Mouse (Mus musculus): ENCODE measurements around the gene Arl1.
"Not testable (repeated sequence)": the region's sequence is repeated elsewhere in the genome, so short reads cannot be mapped to it uniquely, and the experiment has no call there.

Gene Arl1

GRCm38 (mm10) chr10:88730571-88731495, at the start of gene Arl1:
Gene Arl1 (plus strand): TSS chr10:88730858.
- in situ Hi-C loops (cut with MboI, MseI) = loop anchor here (5.0 kb wide), 2 partner anchors 309 to 354 kb away; partner anchors contain the start of genes Dram1 (in 1 of the 2) and Gnptab (in 1 of the 2)

GRCm38 (mm10) chr10:88682904-88683563, 47.6 kb upstream of the Arl1 start:
- in situ Hi-C loops (cut with MboI, MseI) = no loop called here

GRCm38 (mm10) chr10:88684925-88685324, 45.7 kb upstream of the Arl1 start, which contains the start of gene Spic:
Gene Spic (minus strand): TSS chr10:88685015.
- in situ Hi-C loops (cut with MboI, MseI) = no loop called here

GRCm38 (mm10) chr10:88700938-88701337, 29.7 kb upstream of the Arl1 start:
- in situ Hi-C loops (cut with MboI, MseI) = loop anchor here in 1 of 2 experiments (25.0 kb wide), 1 partner anchor 164 kb away; no protein-coding TSS in a partner anchor

GRCm38 (mm10) chr10:88708671-88709523, 21.8 kb upstream of the Arl1 start:
- in situ Hi-C loops (cut with MboI, MseI) = loop anchor here (5.0 to 25.0 kb wide), 2 partner anchors 172 to 453 kb away; no protein-coding TSS in a partner anchor

- in situ Hi-C loops (cut with MboI, MseI) = loop anchor here in 1 of 2 experiments (5.0 to 25.0 kb wide), 3 partner anchors 100 to 325 kb away; no protein-coding TSS in a partner anchor
These were observed 18.3 kb upstream of the Arl1 start for GRCm38 (mm10) chr10:88712359-88712758.

- in situ Hi-C loops (cut with MboI, MseI) = loop anchor here in 1 of 2 experiments (5.0 to 25.0 kb wide), 3 partner anchors 102 to 327 kb away; no protein-coding TSS in a partner anchor
These were observed 15.9 kb upstream of the Arl1 start for GRCm38 (mm10) chr10:88714744-88715143.

- in situ Hi-C loops (cut with MboI, MseI) = loop anchor here in 1 of 2 experiments (25.0 kb wide), 1 partner anchor 178 kb away; no protein-coding TSS in a partner anchor
These were observed 15.0 kb upstream of the Arl1 start for GRCm38 (mm10) chr10:88715621-88716020.

GRCm38 (mm10) chr10:88716986-88717755, 13.5 kb upstream of the Arl1 start:
- in situ Hi-C loops (cut with MboI, MseI) = loop anchor here in 1 of 2 experiments (25.0 kb wide), 1 partner anchor 180 kb away; no protein-coding TSS in a partner anchor

GRCm38 (mm10) chr10:88717756-88718025, 13.0 kb upstream of the Arl1 start:
- in situ Hi-C loops (cut with MboI, MseI) = loop anchor here in 1 of 2 experiments (25.0 kb wide), 1 partner anchor 180 kb away; no protein-coding TSS in a partner anchor

- in situ Hi-C loops (cut with MboI, MseI) = loop anchor here (10.0 to 25.0 kb wide), 2 partner anchors 165 to 182 kb away; no protein-coding TSS in a partner anchor
These were observed 11.0 kb upstream of the Arl1 start for GRCm38 (mm10) chr10:88719618-88720017.

- in situ Hi-C loops (cut with MboI, MseI) = loop anchor here in 1 of 2 experiments (10.0 kb wide), 1 partner anchor 171 kb away; no protein-coding TSS in a partner anchor
These were observed 5.3 kb upstream of the Arl1 start for GRCm38 (mm10) chr10:88725343-88725742.

- in situ Hi-C loops (cut with MboI, MseI) = loop anchor here in 1 of 2 experiments (10.0 kb wide), 1 partner anchor 172 kb away; no protein-coding TSS in a partner anchor
These were observed 3.5 kb upstream of the Arl1 start for GRCm38 (mm10) chr10:88727128-88727527.

- in situ Hi-C loops (cut with MboI, MseI) = loop anchor here in 1 of 2 experiments (10.0 kb wide), 1 partner anchor 173 kb away; no protein-coding TSS in a partner anchor
These were observed 2.5 kb upstream of the Arl1 start for GRCm38 (mm10) chr10:88728166-88728565.

- in situ Hi-C loops (cut with MboI, MseI) = loop anchor here (5.0 kb wide), 2 partner anchors 309 to 354 kb away; partner anchors contain the start of genes Dram1 (in 1 of the 2) and Gnptab (in 1 of the 2)
These were observed 1.0 kb downstream of the Arl1 start for GRCm38 (mm10) chr10:88731496-88732308.

GRCm38 (mm10) chr10:88732309-88732622, 1.6 kb downstream of the Arl1 start:
- in situ Hi-C loops (cut with MboI, MseI) = loop anchor here (5.0 kb wide), 2 partner anchors 310 to 355 kb away; partner anchors contain the start of genes Dram1 (in 1 of the 2) and Gnptab (in 1 of the 2)

- in situ Hi-C loops (cut with MboI, MseI) = not testable (repeated sequence)
These were observed 8.4 kb downstream of the Arl1 start for GRCm38 (mm10) chr10:88739074-88739473.

- in situ Hi-C loops (cut with MboI, MseI) = loop anchor here (5.0 kb wide), 2 partner anchors 37 to 892 kb away; no protein-coding TSS in a partner anchor
These were observed 9.2 kb downstream of the Arl1 start for GRCm38 (mm10) chr10:88739818-88740217.

GRCm38 (mm10) chr10:88740781-88741180, 10.1 kb downstream of the Arl1 start:
- in situ Hi-C loops (cut with MboI, MseI) = loop anchor here (5.0 kb wide), 2 partner anchors 37 to 892 kb away; no protein-coding TSS in a partner anchor

Data from T-helper 17 cell (primary cell).